Mouse (Mus musculus) forebrain, embryonic 11.5 days (tissue): ENCODE measurements around the gene Inpp4a. TPM values are rescaled to one million over a fixed set of nuclear protein-coding genes. Genes with fewer than 3 reads are reported as not detected.

ENCODE experiments used
- ATAC-seq: fragments of 200-750 bp; cut with Nextera tagmentation; replicated peaks from 2 replicates; pipeline ENCODE4 v1.8.0; 2017; ENCODE audit warnings: moderate TSS enrichment; ENCODE audit not compliant: low FRiP score
- DNase-seq: peaks from one replicate; pipeline ENCODE4 v3.0.0-alpha.2; 2017; ENCODE audit warnings: low spot score
- H3K27ac ChIP-seq: fragments of 300-500 bp; sonication (generic); 2 replicates; pipeline ENCODE4 v1.5.1; 2014; ENCODE audit warnings: low read depth, low read length
- H3K27me3 ChIP-seq: fragments of 300-500 bp; sonication (generic); 2 replicates; pipeline ENCODE4 v1.6.1; 2014; ENCODE audit warnings: mild to moderate bottlenecking, low read length, mixed read lengths; ENCODE audit not compliant: control insufficient read depth, insufficient read depth
- H3K36me3 ChIP-seq: fragments of 300-500 bp; sonication (generic); 2 replicates; pipeline ENCODE4 v1.6.1; 2014; ENCODE audit warnings: mild to moderate bottlenecking, low read length, moderate library complexity, mixed read lengths; ENCODE audit not compliant: control insufficient read depth, insufficient read depth
- H3K4me1 ChIP-seq: fragments of 300-500 bp; sonication (generic); replicated peaks from 2 replicates; pipeline ENCODE4 v1.6.1; 2014; ENCODE audit warnings: low read length, mixed read lengths; ENCODE audit not compliant: control insufficient read depth, insufficient read depth
- H3K4me2 ChIP-seq: fragments of 300-500 bp; sonication (generic); 2 replicates; pipeline ENCODE4 v1.6.1; 2014; ENCODE audit warnings: low read depth, mild to moderate bottlenecking, low read length, moderate library complexity, mixed read lengths; ENCODE audit not compliant: severe bottlenecking
- H3K4me3 ChIP-seq: fragments of 300-500 bp; sonication (generic); 2 replicates; pipeline ENCODE4 v1.5.1; 2014; ENCODE audit warnings: low read depth, low read length
- H3K9ac ChIP-seq: fragments of 300-500 bp; sonication (generic); 2 replicates; pipeline ENCODE4 v1.6.1; 2014; ENCODE audit warnings: low read length
- H3K9me3 ChIP-seq: fragments of 300-500 bp; sonication (generic); 2 replicates; pipeline ENCODE4 v1.6.1; 2016; ENCODE audit warnings: low read length, mixed read lengths; ENCODE audit not compliant: control insufficient read depth
- WGBS: fragments of 180-500 bp; shearing (Covaris S2); extraction: QIAGEN DNeasy Blood & Tissue Kit; methylation state at CpG from one replicate; pipeline ENCODE4 v1.1.7; 2014; 5-methylcytosine and 5-hydroxymethylcytosine counted together
- polyA plus RNA-seq: library from polyadenylated mRNA; unstranded; fragments of >200 nt; fragmentation: Nextera tagmentation; extraction: Ambion mirVana; gene quantifications from 2 replicates; pipeline ENCODE4 v1.2.1, GENCODE M21; 2014

Gene Inpp4a
- polyA plus RNA-seq: 16.9 and 17.0 TPM in 2 replicates

GRCm38 (mm10) chr1:37299540-37300491 lies at the start of gene Inpp4a:
Gene Inpp4a (plus strand): TSS chr1:37299865.
- H3K27me3 ChIP-seq: no peaks in the 10 kb centered on the region
- H3K9ac ChIP-seq: peak within 1 kb of the TSS; percentile 75
- H3K36me3 ChIP-seq: no peaks in the 10 kb centered on the region
- peak; percentile 92 for ATAC-seq
- no peak within 1 kb of the TSS for H3K27ac ChIP-seq
- peak within 1 kb of the TSS; percentile 77 for H3K4me2 ChIP-seq
- WGBS: 1% methylated on average over 75 of the region's 77 CpGs
- peak; percentile 98 for DNase-seq
- peak within 1 kb of the TSS; percentile 88 for H3K4me3 ChIP-seq
- 0 out of 2 replicates have a peak, but pooled peaks cover 1% of the 10 kb centered on the region for H3K4me1 ChIP-seq
- H3K9me3 ChIP-seq: no peaks in the 10 kb centered on the region

GRCm38 (mm10) chr1:37250643-37251310 lies 48.9 kb upstream of the Inpp4a start:
- Histone ChIP-seq H3K27ac (no peak overlapping the region), H3K36me3 (no peaks in the 10 kb centered on the region), H3K9me3 (no peaks in the 10 kb centered on the region), H3K4me3 (no peak overlapping the region), H3K27me3 (no peaks in the 10 kb centered on the region), H3K9ac (no peak overlapping the region), H3K4me2 (no peak overlapping the region), H3K4me1 (no peaks in the 10 kb centered on the region)
- ATAC-seq (0 out of 2 replicates have a peak, but pooled peaks have one; percentile 53), DNase-seq (peak; percentile 89)
- 39% methylated on average over 5 of the region's 5 CpGs for whole genome bisulfite sequencing

GRCm38 (mm10) chr1:37258443-37258842 lies 41.2 kb upstream of the Inpp4a start:
- H3K9me3 ChIP-seq: no peaks in the 10 kb centered on the region
- no peak overlapping the region for H3K4me3 ChIP-seq
- H3K36me3 ChIP-seq: no peaks in the 10 kb centered on the region
- no peak overlapping the region for H3K27ac ChIP-seq
- DNase-seq (no peak), ATAC-seq (no peak)
- no peak overlapping the region for H3K4me2 ChIP-seq
- no peaks in the 10 kb centered on the region for H3K4me1 ChIP-seq
- H3K9ac ChIP-seq: no peak overlapping the region
- 78% methylated on average over 2 of the region's 2 CpGs for WGBS
- H3K27me3 ChIP-seq: no peaks in the 10 kb centered on the region

GRCm38 (mm10) chr1:37272464-37272863 lies 27.2 kb upstream of the Inpp4a start:
- ATAC-seq (no peak), DNase-seq (peak; percentile 71)
- Histone ChIP-seq H3K4me2 (no peak overlapping the region), H3K9me3 (no peaks in the 10 kb centered on the region), H3K27me3 (no peaks in the 10 kb centered on the region), H3K27ac (no peak overlapping the region), H3K4me3 (no peak overlapping the region), H3K4me1 (no peaks in the 10 kb centered on the region), H3K9ac (no peak overlapping the region), H3K36me3 (no peaks in the 10 kb centered on the region)
- WGBS: 7% methylated on average over 7 of the region's 7 CpGs

GRCm38 (mm10) chr1:37286556-37286955 lies 13.1 kb upstream of the Inpp4a start:
- Histone ChIP-seq H3K9ac (no peak overlapping the region), H3K27ac (no peak overlapping the region), H3K4me1 (no peaks in the 10 kb centered on the region), H3K27me3 (no peaks in the 10 kb centered on the region), H3K4me3 (no peak overlapping the region), H3K4me2 (no peak overlapping the region), H3K36me3 (no peaks in the 10 kb centered on the region), H3K9me3 (no peaks in the 10 kb centered on the region)
- DNase-seq (no peak), ATAC-seq (no peak)
- 83% methylated on average over 7 of the region's 7 CpGs for WGBS

GRCm38 (mm10) chr1:37287748-37288147 lies 11.9 kb upstream of the Inpp4a start:
- no peak for DNase-seq
- no peak for ATAC-seq
- Histone ChIP-seq H3K27ac (no peak overlapping the region), H3K4me2 (no peak overlapping the region), H3K27me3 (no peaks in the 10 kb centered on the region), H3K9me3 (no peaks in the 10 kb centered on the region), H3K36me3 (no peaks in the 10 kb centered on the region), H3K4me1 (no peaks in the 10 kb centered on the region), H3K4me3 (no peak overlapping the region), H3K9ac (no peak overlapping the region)
- 84% methylated on average over 1 of the region's 1 CpGs for WGBS

GRCm38 (mm10) chr1:37288181-37288935 lies 11.3 kb upstream of the Inpp4a start:
- H3K4me1 ChIP-seq: no peaks in the 10 kb centered on the region
- ATAC-seq (no peak), DNase-seq (no peak)
- no peaks in the 10 kb centered on the region for H3K9me3 ChIP-seq
- no peak overlapping the region for H3K4me3 ChIP-seq
- no peak overlapping the region for H3K4me2 ChIP-seq
- H3K27me3 ChIP-seq: no peaks in the 10 kb centered on the region
- no peak overlapping the region for H3K27ac ChIP-seq
- no peaks in the 10 kb centered on the region for H3K36me3 ChIP-seq
- no peak overlapping the region for H3K9ac ChIP-seq
- 76% methylated on average over 11 of the region's 11 CpGs for WGBS

GRCm38 (mm10) chr1:37288941-37289340 lies 10.7 kb upstream of the Inpp4a start:
- no peak overlapping the region for H3K4me2 ChIP-seq

More at GRCm38 (mm10) chr1:37288941-37289340, 10.7 kb upstream of the Inpp4a start:
- 88% methylated on average over 7 of the region's 7 CpGs for WGBS
- no peak overlapping the region for H3K9ac ChIP-seq
- H3K4me3 ChIP-seq: no peak overlapping the region
- H3K9me3 ChIP-seq: no peaks in the 10 kb centered on the region
- H3K4me1 ChIP-seq: no peaks in the 10 kb centered on the region
- no peaks in the 10 kb centered on the region for H3K36me3 ChIP-seq
- DNase-seq: no peak
- H3K27ac ChIP-seq: no peak overlapping the region
- ATAC-seq: no peak
- no peaks in the 10 kb centered on the region for H3K27me3 ChIP-seq
